Mouse (Mus musculus) adrenal gland, adult 2 months (tissue): ENCODE measurements around the gene Tmem178. TPM values are rescaled to one million over a fixed set of nuclear protein-coding genes. Genes with fewer than 3 reads are reported as not detected.
A peak's percentile ranks its signal among the peaks of the same experiment; 100 is the strongest.

Source experiments
- DNase-seq: peaks from one replicate; pipeline ENCODE4 v3.0.0; 2021
- polyA plus RNA-seq: library from polyadenylated mRNA; depleted of rRNA; stranded (reverse); fragments of >200 nt; gene quantifications from 2 replicates; pipeline ENCODE4 v1.2.3, GENCODE M21; 2012
- total RNA-seq, 2 experiments: library from RNA; stranded (reverse); gene quantifications; 2 replicates each; pipeline ENCODE4 v1.2.3; 2021

Gene Tmem178
- total and polyA plus RNA-seq, 3 experiments: 7.9 to 13.2 (median 8.8) TPM

- no peak for DNase-seq
Measured at GRCm38 (mm10) chr17:80997226-80997625, 52.8 kb downstream of the Tmem178 start.

GRCm38 (mm10) chr17:80998958-80999357 is 54.5 kb downstream of the Tmem178 start:
- DNase-seq: no peak

- no peak for DNase-seq
Measured at GRCm38 (mm10) chr17:81001010-81001409, 56.6 kb downstream of the Tmem178 start.

- no peak for DNase-seq
Measured at GRCm38 (mm10) chr17:81001647-81002046, 57.2 kb downstream of the Tmem178 start.

- no peak for DNase-seq
Measured at GRCm38 (mm10) chr17:81002130-81002529, 57.7 kb downstream of the Tmem178 start.

GRCm38 (mm10) chr17:81004454-81004853 is 60.0 kb downstream of the Tmem178 start:
- DNase-seq: no peak

GRCm38 (mm10) chr17:81005292-81005691 is 60.9 kb downstream of the Tmem178 start:
- no peak for DNase-seq

GRCm38 (mm10) chr17:81009112-81009511 is 64.7 kb downstream of the Tmem178 start:
- DNase-seq: no peak

- DNase-seq: no peak
Measured at GRCm38 (mm10) chr17:81010199-81010598, 65.8 kb downstream of the Tmem178 start.

GRCm38 (mm10) chr17:81010844-81011685 is 66.6 kb downstream of the Tmem178 start:
- no peak for DNase-seq

- DNase-seq: peak; percentile 41
Measured at GRCm38 (mm10) chr17:81015814-81016447, 71.5 kb downstream of the Tmem178 start.

GRCm38 (mm10) chr17:81017132-81017531 is 72.7 kb downstream of the Tmem178 start:
- DNase-seq: no peak

GRCm38 (mm10) chr17:81027331-81027730 is 82.9 kb downstream of the Tmem178 start:
- no peak for DNase-seq

- no peak for DNase-seq
Measured at GRCm38 (mm10) chr17:81031830-81032442, 87.5 kb downstream of the Tmem178 start.

GRCm38 (mm10) chr17:81032957-81033356 is 88.5 kb downstream of the Tmem178 start:
- DNase-seq: no peak

GRCm38 (mm10) chr17:81035354-81035753 is 90.9 kb downstream of the Tmem178 start:
- DNase-seq: no peak

GRCm38 (mm10) chr17:81038707-81039408 is 94.4 kb downstream of the Tmem178 start:
- DNase-seq: no peak

GRCm38 (mm10) chr17:81041662-81042061 is 97.2 kb downstream of the Tmem178 start:
- no peak for DNase-seq

GRCm38 (mm10) chr17:81044356-81044755 is 99.9 kb downstream of the Tmem178 start:
- no peak for DNase-seq

- no peak for DNase-seq
Measured at GRCm38 (mm10) chr17:81045115-81045514, 100.7 kb downstream of the Tmem178 start.

GRCm38 (mm10) chr17:81045525-81046150 is 101.2 kb downstream of the Tmem178 start:
- peak; percentile 35 for DNase-seq
